Mouse (Mus musculus) CH12.LX (cell line): Measurements from ENCODE around the gene Itgbl1. TPM values are rescaled to one million over a fixed set of nuclear protein-coding genes. Genes with fewer than 3 reads are reported as not detected.

Experiments
- DNase-seq: peaks from one replicate; pipeline ENCODE4 v3.0.0-alpha.2; 2013; ENCODE audit errors: extremely low read depth
- H3K27ac ChIP-seq: 2 replicates; pipeline ENCODE4 v1.5.1; 2012; ENCODE audit warnings: low read depth, mild to moderate bottlenecking, control low read depth, moderate library complexity; ENCODE audit not compliant: insufficient read depth
- H3K27me3 ChIP-seq: replicated peaks from 2 replicates; pipeline ENCODE3; 2012; ENCODE audit warnings: inconsistent platforms
- H3K36me3 ChIP-seq, 2 experiments: replicated peaks in 1 of 2; 2 replicates each; pipeline versions ENCODE3 to v1.6.1; 2012; ENCODE audit warnings: inconsistent platforms in 1 of 2, low read length in 1 of 2, mild to moderate bottlenecking in 1 of 2, mixed read lengths in 1 of 2, moderate library complexity in 1 of 2; ENCODE audit not compliant: control insufficient read depth in 1 of 2, insufficient read depth in 1 of 2
- H3K4me1 ChIP-seq, 2 experiments: 2 replicates each; pipeline ENCODE4 v1.6.1; 2012; ENCODE audit warnings: inconsistent platforms in 1 of 2, moderate library complexity in 1 of 2; ENCODE audit not compliant: insufficient read depth in 2 of 2, control insufficient read depth in 1 of 2
- H3K4me2 ChIP-seq: 2 replicates; pipeline ENCODE4 v1.6.1; 2012; ENCODE audit warnings: low read depth, mild to moderate bottlenecking, control low read depth; ENCODE audit not compliant: poor library complexity, insufficient read depth, severe bottlenecking
- H3K4me3 ChIP-seq, 3 experiments: fragments of 150-350 bp in 1 of 3; sonication (generic) in 1 of 3; replicated peaks in 1 of 3; 2 replicates each; pipeline versions ENCODE3 to v1.5.1; 2011 to 2012; ENCODE audit warnings: low read depth in 2 of 3, low read length in 2 of 3, mild to moderate bottlenecking in 2 of 3, moderate library complexity in 2 of 3, control low read depth in 1 of 3, improper control_type of control experiment in 1 of 3, inconsistent platforms in 1 of 3, mixed read lengths in 1 of 3; ENCODE audit not compliant: poor library complexity in 1 of 3
- H3K79me2 ChIP-seq: replicated peaks from 2 replicates; pipeline ENCODE4 v1.6.1; 2012; ENCODE audit warnings: mild to moderate bottlenecking, moderate library complexity; ENCODE audit not compliant: control insufficient read depth, poor library complexity, insufficient read depth, severe bottlenecking; ENCODE audit errors: extremely low read depth
- H3K9ac ChIP-seq: 2 replicates; pipeline ENCODE4 v1.6.1; 2012; ENCODE audit warnings: low read depth, mild to moderate bottlenecking, control low read depth, moderate library complexity; ENCODE audit not compliant: insufficient read depth
- H3K9me3 ChIP-seq: replicated peaks from 2 replicates; pipeline ENCODE3; 2012; ENCODE audit warnings: low read length, inconsistent platforms, mixed read lengths
- CHD2 ChIP-seq: IDR thresholded peaks from 2 replicates; pipeline ENCODE4 v1.6.1; 2011; ENCODE audit warnings: low read length, improper control_type of control experiment
- CTCF ChIP-seq, 2 experiments: IDR thresholded peaks in 1 of 2; conservative IDR thresholded peaks in 1 of 2; 2 replicates each; pipeline ENCODE4 v1.5.1; 2011 to 2012; ENCODE audit warnings: low read depth in 2 of 2, low read length in 2 of 2, improper control_type of control experiment in 1 of 2, inconsistent platforms in 1 of 2, mild to moderate bottlenecking in 1 of 2, moderate library complexity in 1 of 2
- EP300 ChIP-seq: IDR thresholded peaks from 2 replicates; pipeline ENCODE4 v1.6.1; 2011; ENCODE audit warnings: low read length, improper control_type of control experiment
- ETS1 ChIP-seq: conservative IDR thresholded peaks from 2 replicates; pipeline ENCODE4 v1.6.1; 2012; ENCODE audit warnings: low read depth, mild to moderate bottlenecking, inconsistent platforms, low read length, improper control_type of control experiment, moderate library complexity
- HCFC1 ChIP-seq: IDR thresholded peaks from 2 replicates; pipeline ENCODE4 v1.6.1; 2012; ENCODE audit warnings: low read depth, mild to moderate bottlenecking, inconsistent platforms, low read length, improper control_type of control experiment
- JUN ChIP-seq: IDR thresholded peaks from 2 replicates; pipeline ENCODE4 v1.6.1; 2011; ENCODE audit warnings: low read depth, mild to moderate bottlenecking, low read length, improper control_type of control experiment, moderate library complexity; ENCODE audit not compliant: insufficient read depth
- JUND ChIP-seq: conservative IDR thresholded peaks from 2 replicates; pipeline ENCODE4 v1.6.1; 2011; ENCODE audit warnings: low read depth, low read length, improper control_type of control experiment
- KAT2A ChIP-seq: IDR thresholded peaks from 2 replicates; pipeline ENCODE4 v1.6.1; 2012; ENCODE audit warnings: low read length, improper control_type of control experiment, inconsistent platforms; ENCODE audit not compliant: insufficient replicate concordance
- MAFK ChIP-seq: IDR thresholded peaks from 2 replicates; pipeline ENCODE4 v1.6.1; 2011; ENCODE audit warnings: low read length, improper control_type of control experiment; ENCODE audit not compliant: insufficient replicate concordance
- MAZ ChIP-seq: IDR thresholded peaks from 2 replicates; pipeline ENCODE4 v1.6.1; 2012; ENCODE audit warnings: low read depth, mild to moderate bottlenecking, inconsistent platforms, low read length, improper control_type of control experiment, moderate library complexity
- MEF2A ChIP-seq: IDR thresholded peaks from 2 replicates; pipeline ENCODE4 v1.6.1; 2014; ENCODE audit warnings: low read depth, mild to moderate bottlenecking, inconsistent platforms, low read length, improper control_type of control experiment, borderline replicate concordance
- MXI1 ChIP-seq: IDR thresholded peaks from 2 replicates; pipeline ENCODE4 v1.6.1; 2011; ENCODE audit warnings: mild to moderate bottlenecking, low read depth, low read length, improper control_type of control experiment
- MYC ChIP-seq: IDR thresholded peaks from 2 replicates; pipeline ENCODE4 v1.6.1; 2011; ENCODE audit warnings: low read depth, mild to moderate bottlenecking, improper control_type of control experiment, low read length
- NELFE ChIP-seq: IDR thresholded peaks from 2 replicates; pipeline ENCODE4 v1.6.1; 2011; ENCODE audit warnings: low read depth, low read length, improper control_type of control experiment
- NRF1 ChIP-seq: IDR thresholded peaks from 2 replicates; pipeline ENCODE4 v1.6.1; 2014; ENCODE audit warnings: low read depth, mild to moderate bottlenecking, inconsistent platforms, low read length, improper control_type of control experiment, moderate library complexity
- POLR2A ChIP-seq: IDR thresholded peaks from 2 replicates; pipeline ENCODE4 v1.6.1; 2011; ENCODE audit warnings: low read depth, mild to moderate bottlenecking, improper control_type of control experiment, low read length
- POLR2AphosphoS2 ChIP-seq: IDR thresholded peaks from 2 replicates; pipeline ENCODE4 v1.6.1; 2011; ENCODE audit warnings: low read depth, low read length, improper control_type of control experiment
- RAD21 ChIP-seq: IDR thresholded peaks from 2 replicates; pipeline ENCODE4 v1.6.1; 2011; ENCODE audit warnings: low read depth, mild to moderate bottlenecking, low read length, improper control_type of control experiment, moderate library complexity
- RCOR1 ChIP-seq: conservative IDR thresholded peaks from 2 replicates; pipeline ENCODE4 v1.6.1; 2012; ENCODE audit warnings: low read depth, mild to moderate bottlenecking, inconsistent platforms, low read length, improper control_type of control experiment
- SMC3 ChIP-seq: IDR thresholded peaks from 2 replicates; pipeline ENCODE4 v1.6.1; 2011; ENCODE audit warnings: low read depth, low read length, improper control_type of control experiment
- TCF12 ChIP-seq: IDR thresholded peaks from 2 replicates; pipeline ENCODE4 v1.6.1; 2014; ENCODE audit warnings: low read depth, mild to moderate bottlenecking, inconsistent platforms, low read length, improper control_type of control experiment
- UBTF ChIP-seq: IDR thresholded peaks from 2 replicates; pipeline ENCODE4 v1.6.1; 2012; ENCODE audit warnings: low read depth, mild to moderate bottlenecking, inconsistent platforms, low read length, improper control_type of control experiment, moderate library complexity
- USF2 ChIP-seq: conservative IDR thresholded peaks from 2 replicates; pipeline ENCODE4 v1.6.1; 2011; ENCODE audit warnings: low read depth, low read length, improper control_type of control experiment
- ZC3H11A ChIP-seq: IDR thresholded peaks from 2 replicates; pipeline ENCODE4 v1.6.1; 2012; ENCODE audit warnings: low read depth, mild to moderate bottlenecking, inconsistent platforms, low read length, improper control_type of control experiment
- ZKSCAN1 ChIP-seq: IDR thresholded peaks from 2 replicates; pipeline ENCODE4 v1.6.1; 2012; ENCODE audit warnings: low read depth, inconsistent platforms, low read length, improper control_type of control experiment, borderline replicate concordance
- ZMIZ1 ChIP-seq: IDR thresholded peaks from 2 replicates; pipeline ENCODE4 v1.6.1; 2012; ENCODE audit warnings: low read depth, mild to moderate bottlenecking, inconsistent platforms, low read length, improper control_type of control experiment
- dilution Hi-C: fragments of 300-500 bp; cut with MboI; formaldehyde crosslinking; loops from 2 replicates; pipeline ENCODE4 v1.14.3; 2020; ENCODE audit warnings: low sequenced_read_pairs; ENCODE audit not compliant: extremely low pct_unique_long_range_greater_than_20kb, extremely low pct_ligation_motif_present
- in situ Hi-C: fragments of 300-500 bp; cut with MboI; formaldehyde crosslinking; loops from 3 replicates; pipeline ENCODE4 v1.14.3; 2019; ENCODE audit warnings: low sequenced_read_pairs, low pct_ligation_motif_present, low pct_unique_long_range_greater_than_20kb, mixed read lengths
- polyA plus RNA-seq: library from polyadenylated mRNA; unstranded; fragments of >175 nt; gene quantifications from 2 replicates; pipeline ENCODE4 v1.2.1, GENCODE M21; 2012; ENCODE audit warnings: low read depth; ENCODE audit not compliant: insufficient read length
- total RNA-seq, 2 experiments: library from RNA; depleted of rRNA; stranded (reverse); fragments of 300-350 nt in 1 of 2; fragments of >200 nt in 1 of 2; gene quantifications; 2 replicates each; pipeline ENCODE4 v1.2.3; 2012 to 2014

The Itgbl1 gene
- total and polyA plus RNA-seq, 3 experiments, result not detected

DNA sequence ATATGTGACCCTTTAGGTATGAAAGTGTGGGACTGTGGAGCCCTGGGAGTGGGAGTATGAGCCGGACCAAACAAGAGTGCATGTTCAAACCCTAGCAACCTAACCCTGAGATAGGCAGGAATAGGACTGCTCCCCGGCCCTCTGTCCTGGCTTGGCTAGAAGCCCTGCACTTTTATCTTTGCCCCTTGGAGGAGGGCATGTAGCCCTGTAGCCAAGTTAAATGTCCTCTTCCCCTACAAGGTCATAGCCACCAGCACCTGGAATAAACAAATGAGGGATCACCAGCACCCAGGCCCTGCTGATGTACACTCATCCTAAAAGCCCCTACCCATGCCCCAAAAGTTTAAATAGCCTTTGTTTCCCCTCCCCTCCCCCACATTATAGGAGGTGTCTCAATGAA is 18.3 kb downstream of the Itgbl1 start:
- H3K9me3 ChIP-seq, result no peaks in the 10 kb centered on the region

DNA sequence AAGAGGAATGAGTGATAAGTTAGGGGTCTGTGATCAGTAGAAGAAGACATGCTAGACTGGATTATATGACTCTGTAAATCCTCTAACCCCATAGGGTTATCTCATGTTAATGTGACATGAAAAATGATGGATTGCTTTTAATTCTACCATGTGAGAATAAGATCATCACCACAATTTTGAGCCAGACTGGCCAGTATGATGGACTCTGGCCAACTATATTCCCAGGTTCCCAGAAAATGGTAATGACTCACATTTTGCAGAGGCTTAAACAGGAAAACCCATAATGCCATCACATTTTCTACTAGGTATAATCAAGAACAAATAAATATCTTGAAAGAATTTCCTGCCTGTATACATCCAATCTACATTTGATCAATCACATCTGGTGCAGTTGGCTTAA is 55.0 kb downstream of the Itgbl1 start:
- no peak for TF ChIP-seq SMC3
- TF ChIP-seq NRF1, result no peak
- no peak for TF ChIP-seq MYC
- no peak for TF ChIP-seq MAFK
- TF ChIP-seq JUN, result no peak
- no peak for TF ChIP-seq ETS1
- TF ChIP-seq TCF12, result no peak
- TF ChIP-seq USF2, result no peak
- no peak for TF ChIP-seq RAD21
- no peak for TF ChIP-seq RCOR1
- no peak for TF ChIP-seq UBTF
- no peak for TF ChIP-seq MXI1
- no peak for TF ChIP-seq CTCF (conservative IDR thresholded peaks at IDR 0.05 in 1 of 2, IDR thresholded peaks at IDR 0.05 in 1 of 2; ENCODE audit: low read depth in 2 of 2, low read length in 2 of 2)
- no peak for TF ChIP-seq JUND
- TF ChIP-seq KAT2A, result no peak
- no peak for TF ChIP-seq EP300
- no peak for TF ChIP-seq NELFE
- no peak for TF ChIP-seq ZC3H11A
- DNase-seq, result no peak
- Histone ChIP-seq H3K4me1 (no peaks in the 10 kb centered on the region), H3K9me3 (no peaks in the 10 kb centered on the region), H3K79me2 (no peaks in the 10 kb centered on the region), H3K27ac (no peak overlapping the region), H3K36me3 (no peaks in the 10 kb centered on the region), H3K27me3 (no peaks in the 10 kb centered on the region), H3K9ac (no peak overlapping the region), H3K4me3 (no peak overlapping the region), H3K4me2 (no peak overlapping the region)
- dilution Hi-C loops, result no loop called here
- in situ Hi-C loops, result no loop called here

More for the DNA sequence above, 18.3 kb downstream of the Itgbl1 start:
- TF ChIP-seq ETS1, result no peak
- no peak for TF ChIP-seq HCFC1
- TF ChIP-seq MAZ, result no peak
- no peak for TF ChIP-seq EP300
- TF ChIP-seq POLR2AphosphoS2, result no peak
- TF ChIP-seq RAD21, result no peak
- TF ChIP-seq CHD2, result no peak
- no peak for TF ChIP-seq ZC3H11A
- TF ChIP-seq ZMIZ1, result no peak
- no peak for TF ChIP-seq MEF2A
- no peak for TF ChIP-seq POLR2A
- TF ChIP-seq ZKSCAN1, result no peak
- H3K27me3 ChIP-seq, result no peaks in the 10 kb centered on the region
- DNase-seq, result no peak
- H3K36me3 ChIP-seq, result no peaks in the 10 kb centered on the region
- no peak overlapping the region for H3K27ac ChIP-seq
- H3K4me3 ChIP-seq, result no peak overlapping the region
- in situ Hi-C loops, result no loop called here
- H3K9ac ChIP-seq, result no peak overlapping the region
- H3K4me1 ChIP-seq, result peaks cover 0 to 5% of the 10 kb centered on the region in 2 experiments; a peak in 1 of 4 replicates
- no peak overlapping the region for H3K4me2 ChIP-seq
- no peaks in the 10 kb centered on the region for H3K79me2 ChIP-seq
- dilution Hi-C loops, result no loop called here
